Mouse (Mus musculus): Measurements from ENCODE around the gene Cyp4v3. TPM values are rescaled to one million over a fixed set of nuclear protein-coding genes. Genes with fewer than 3 reads are reported as not detected.

The Cyp4v3 gene
- 0.54 TPM in 1 of 2 replicates, not detected in the other for polyA plus RNA-seq (2012; ENCODE audit: insufficient read depth, low replicate concordance)

DNA sequence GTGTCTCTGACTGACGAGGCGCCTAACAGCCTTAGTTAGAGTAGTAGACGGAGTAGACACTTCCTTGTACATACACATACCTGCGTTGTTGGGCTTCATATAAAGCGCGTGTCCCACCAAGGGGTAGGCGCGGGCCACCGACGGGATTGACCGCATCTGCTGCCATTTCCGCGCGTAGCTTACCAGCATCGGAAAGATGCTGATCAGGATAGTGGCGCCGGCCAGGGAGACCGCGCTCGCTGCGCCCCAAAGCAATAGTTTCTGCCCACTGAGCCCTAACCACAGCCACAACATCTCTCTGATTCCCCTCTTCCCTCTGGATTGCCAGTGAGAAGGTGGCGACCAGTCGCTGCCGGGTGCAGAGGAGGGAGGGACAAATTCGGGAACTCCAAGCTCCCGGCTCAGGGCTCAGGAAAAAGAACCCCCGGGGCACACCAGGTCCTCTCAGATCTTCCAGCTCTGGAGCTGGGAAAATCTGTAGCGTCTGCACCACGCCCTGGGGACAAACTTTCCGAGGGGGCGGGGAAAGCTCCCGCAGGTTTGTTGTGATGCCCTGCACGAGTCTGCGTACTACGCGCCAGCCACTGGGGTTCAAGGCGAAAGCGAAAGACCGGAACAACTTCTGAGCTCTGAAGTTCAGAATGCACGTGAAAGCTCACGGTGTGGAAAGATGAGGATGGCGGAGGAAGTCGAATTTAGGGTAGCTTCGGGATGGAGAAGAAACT, at the start of gene Cyp4v3:
Gene Cyp4v3 (minus strand): TSS at position 532 of the 725 bp plus-strand sequence.
- Histone ChIP-seq H3K4me3 (replicated peaks) (peak within 1 kb of the TSS; percentile 95), H3K27me3 (replicated peaks) (no peaks in the 10 kb centered on the region)

DNA sequence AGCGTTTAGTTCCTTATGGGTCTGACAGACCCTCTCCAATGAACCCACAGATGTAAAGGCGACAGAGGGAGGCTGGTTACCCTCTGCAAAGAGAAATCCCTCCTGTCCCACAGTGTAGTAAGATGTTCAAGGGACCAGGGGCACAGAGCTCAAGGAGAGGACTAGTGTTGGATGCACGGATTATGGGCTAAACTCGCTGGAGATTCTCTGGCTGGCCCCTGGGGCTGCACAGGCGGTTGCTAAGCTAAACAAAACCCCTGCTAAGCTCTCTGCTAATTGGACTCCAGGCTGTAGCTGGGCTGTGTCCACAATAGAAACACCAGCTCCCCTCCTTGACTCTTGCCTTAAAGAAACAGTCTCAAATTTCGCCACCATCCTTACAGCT, 48.9 kb upstream of the Cyp4v3 start, which contains the start of gene Fam149a:
Gene Fam149a (minus strand): TSS at position 329 of the 385 bp plus-strand sequence.
- no peak for TF ChIP-seq GATA1 (IDR thresholded peaks at IDR 0.05; ENCODE audit: borderline replicate concordance, low read length)
- no peak for TF ChIP-seq FLI1 (IDR thresholded peaks at IDR 0.05; ENCODE audit: low read length)
- Histone ChIP-seq H3K36me3 (replicated peaks; ENCODE audit: low read length) (no peaks in the 10 kb centered on the region), H3K4me1 (no peaks in the 10 kb centered on the region; the same call in 1 of the 2 replicates), H3K27me3 (replicated peaks) (peaks cover 18% of the 10 kb centered on the region), H3K4me3 (replicated peaks) (no peak within 1 kb of the TSS), H3K9me3 (peaks cover 15% of the 10 kb centered on the region; the same call in 1 of the 2 replicates)

More for the DNA sequence above, at the start of gene Cyp4v3:
- H3K4me1 ChIP-seq, result peaks cover 15% of the 10 kb centered on the region
- H3K36me3 ChIP-seq (replicated peaks; ENCODE audit: low read length), result no peaks in the 10 kb centered on the region
- TF ChIP-seq GATA1 (IDR thresholded peaks at IDR 0.05; ENCODE audit: borderline replicate concordance, low read length), result no peak
- no peak for TF ChIP-seq FLI1 (IDR thresholded peaks at IDR 0.05; ENCODE audit: low read length)
- no peaks in the 10 kb centered on the region for H3K9me3 ChIP-seq

DNA sequence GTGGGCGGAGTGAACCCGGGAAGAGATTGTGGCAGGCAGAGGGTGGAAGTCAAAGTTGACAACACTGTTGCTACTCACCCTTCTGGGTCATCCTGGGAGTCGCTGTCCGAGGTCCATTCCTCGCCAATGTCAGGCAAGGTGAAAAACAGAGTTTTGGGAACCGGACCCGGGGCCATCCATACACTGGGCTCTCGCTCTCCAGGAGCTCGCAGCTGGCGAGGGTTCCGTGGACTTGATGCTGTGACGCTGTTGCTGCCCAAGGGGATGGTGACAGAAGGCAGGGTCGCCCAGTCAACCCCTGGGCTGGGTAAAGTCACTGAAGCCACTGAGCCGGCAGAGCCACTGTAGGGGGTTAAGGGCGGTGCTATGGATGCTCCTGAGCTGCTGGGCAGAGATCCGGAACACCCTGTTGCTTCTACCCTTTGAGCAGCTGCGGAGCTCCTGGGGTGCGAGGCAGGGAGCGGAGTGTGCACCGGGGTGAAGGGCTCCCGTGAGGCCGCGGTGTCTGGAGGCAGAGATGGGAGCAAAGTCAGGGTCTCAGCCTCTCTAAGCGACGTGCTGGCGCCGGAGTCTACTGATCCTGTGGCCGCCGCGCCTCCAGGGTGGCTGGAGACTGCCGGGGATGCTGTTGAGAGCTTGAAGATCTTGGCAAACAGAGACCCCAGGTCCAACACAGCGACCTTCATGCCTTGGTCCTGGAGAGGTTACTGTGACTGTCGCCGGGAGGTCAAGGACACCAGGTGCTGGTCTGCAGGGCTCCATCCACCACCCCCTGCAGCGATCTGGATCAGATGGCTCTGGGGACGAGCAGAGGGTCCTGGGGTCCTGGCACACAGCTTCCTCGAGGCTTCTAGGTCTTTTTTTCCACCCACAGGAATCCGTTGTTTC, 48.3 kb upstream of the Cyp4v3 start:
- Histone ChIP-seq H3K27me3 (replicated peaks) (peaks cover 18% of the 10 kb centered on the region), H3K36me3 (replicated peaks; ENCODE audit: low read length) (no peaks in the 10 kb centered on the region), H3K4me3 (replicated peaks) (no peak overlapping the region), H3K4me1 (no peaks in the 10 kb centered on the region; the same call in 1 of the 2 replicates), H3K9me3 (peaks cover 15% of the 10 kb centered on the region; the same call in 1 of the 2 replicates)
- no peak for TF ChIP-seq FLI1 (IDR thresholded peaks at IDR 0.05; ENCODE audit: low read length)
- TF ChIP-seq GATA1 (IDR thresholded peaks at IDR 0.05; ENCODE audit: borderline replicate concordance, low read length), result no peak

DNA sequence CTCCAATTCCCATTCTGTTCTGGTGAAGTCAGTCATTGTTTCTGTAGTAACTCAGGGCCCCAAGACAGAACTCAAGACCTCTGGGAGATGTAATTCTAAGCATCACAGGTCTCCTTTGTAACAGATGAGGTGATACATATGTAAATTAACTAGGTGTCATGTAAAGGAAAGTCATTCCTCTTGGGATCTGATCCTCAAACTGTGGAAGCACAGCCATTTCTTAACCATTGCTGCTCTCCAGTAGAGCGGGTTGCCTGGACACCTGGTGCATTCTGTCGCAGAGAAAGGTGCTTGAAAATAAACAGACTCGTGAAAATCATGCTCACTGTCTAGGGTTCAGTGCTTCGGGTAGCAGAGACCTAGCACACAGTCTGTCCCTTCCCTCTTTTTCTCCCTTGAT, 47.6 kb upstream of the Cyp4v3 start:
- TF ChIP-seq GATA1 (IDR thresholded peaks at IDR 0.05; ENCODE audit: borderline replicate concordance, low read length) (no peak), FLI1 (IDR thresholded peaks at IDR 0.05; ENCODE audit: low read length) (no peak)
- no peaks in the 10 kb centered on the region; the same call in 1 of the 2 replicates for H3K4me1 ChIP-seq
- peaks cover 18% of the 10 kb centered on the region for H3K27me3 ChIP-seq (replicated peaks)
- peaks cover 15% of the 10 kb centered on the region; the same call in 1 of the 2 replicates for H3K9me3 ChIP-seq
- no peak overlapping the region for H3K4me3 ChIP-seq (replicated peaks)
- H3K36me3 ChIP-seq (replicated peaks; ENCODE audit: low read length), result no peaks in the 10 kb centered on the region

DNA sequence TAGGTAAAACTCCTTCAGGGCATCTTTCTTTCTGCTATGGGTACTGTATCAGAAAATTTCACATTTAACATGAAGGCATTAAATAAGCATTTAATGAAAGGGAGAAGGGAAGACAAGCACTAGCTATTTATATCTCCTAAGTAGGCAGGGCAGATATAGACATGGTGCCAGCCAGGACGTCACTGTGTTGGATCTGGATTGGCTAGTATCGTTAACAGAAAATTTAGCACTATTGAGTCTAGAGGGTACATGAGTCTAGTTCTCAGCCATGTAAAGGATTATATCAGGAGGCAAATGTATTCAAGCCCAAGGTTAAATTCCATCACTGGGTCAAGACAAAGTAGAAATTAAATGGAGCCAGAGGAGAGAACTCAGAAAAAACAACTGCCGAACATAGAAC, 41.1 kb upstream of the Cyp4v3 start:
- Histone ChIP-seq H3K36me3 (replicated peaks; ENCODE audit: low read length) (no peaks in the 10 kb centered on the region), H3K9me3 (no peaks in the 10 kb centered on the region), H3K4me3 (replicated peaks) (no peak overlapping the region), H3K4me1 (no peaks in the 10 kb centered on the region), H3K27me3 (replicated peaks) (no peaks in the 10 kb centered on the region)
- TF ChIP-seq FLI1 (IDR thresholded peaks at IDR 0.05; ENCODE audit: low read length) (no peak), GATA1 (IDR thresholded peaks at IDR 0.05; ENCODE audit: borderline replicate concordance, low read length) (no peak)

DNA sequence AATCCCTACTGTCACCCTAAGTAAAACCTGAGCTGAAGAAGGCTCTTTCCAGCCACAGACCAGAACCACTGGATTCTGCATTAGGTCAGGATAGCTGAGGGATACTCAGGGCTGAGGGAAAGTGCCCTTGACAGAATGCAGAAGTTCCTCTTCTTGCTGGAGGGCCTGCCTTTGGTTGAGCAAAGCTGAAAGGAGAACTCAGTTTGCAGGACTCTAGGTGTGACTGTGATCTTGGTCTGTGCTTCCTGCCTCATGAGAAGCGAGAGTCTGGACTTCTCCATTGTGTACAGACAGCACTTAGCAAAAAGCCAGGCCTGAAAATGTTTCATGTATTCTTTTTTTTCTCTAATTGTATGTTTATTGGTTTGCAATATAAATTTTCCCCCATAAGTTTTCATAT, 34.1 kb upstream of the Cyp4v3 start:
- no peaks in the 10 kb centered on the region for H3K27me3 ChIP-seq (replicated peaks)
- H3K36me3 ChIP-seq (replicated peaks; ENCODE audit: low read length), result no peaks in the 10 kb centered on the region
- H3K9me3 ChIP-seq, result no peaks in the 10 kb centered on the region; the same call in 1 of the 2 replicates
- H3K4me1 ChIP-seq, result no peaks in the 10 kb centered on the region
- H3K4me3 ChIP-seq (replicated peaks), result no peak overlapping the region
- no peak for TF ChIP-seq GATA1 (IDR thresholded peaks at IDR 0.05; ENCODE audit: borderline replicate concordance, low read length)
- no peak for TF ChIP-seq FLI1 (IDR thresholded peaks at IDR 0.05; ENCODE audit: low read length)

DNA sequence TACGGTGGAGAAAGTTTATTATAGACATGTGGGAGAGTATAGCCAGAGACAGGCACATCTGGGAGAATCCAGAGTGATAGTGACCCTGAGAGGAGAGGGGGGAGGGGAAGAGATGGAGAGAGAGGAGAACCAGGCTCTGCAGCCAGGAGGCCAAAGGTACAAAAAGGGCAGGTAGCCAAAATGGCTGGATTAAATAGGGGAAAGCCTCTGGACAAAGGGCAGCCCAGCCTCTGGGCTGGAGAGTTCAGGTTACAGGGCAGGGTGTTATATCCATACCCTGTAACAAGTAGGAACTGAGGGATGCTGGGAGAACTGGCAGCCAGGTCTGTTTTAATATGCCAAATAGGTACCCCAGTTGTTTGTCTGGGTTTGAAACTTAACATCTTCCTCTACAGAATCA, 30.2 kb upstream of the Cyp4v3 start:
- H3K36me3 ChIP-seq (replicated peaks; ENCODE audit: low read length), result no peaks in the 10 kb centered on the region
- peaks cover 5% of the 10 kb centered on the region; the same call in 1 of the 2 replicates for H3K4me1 ChIP-seq
- H3K27me3 ChIP-seq (replicated peaks), result peaks cover 10% of the 10 kb centered on the region

DNA sequence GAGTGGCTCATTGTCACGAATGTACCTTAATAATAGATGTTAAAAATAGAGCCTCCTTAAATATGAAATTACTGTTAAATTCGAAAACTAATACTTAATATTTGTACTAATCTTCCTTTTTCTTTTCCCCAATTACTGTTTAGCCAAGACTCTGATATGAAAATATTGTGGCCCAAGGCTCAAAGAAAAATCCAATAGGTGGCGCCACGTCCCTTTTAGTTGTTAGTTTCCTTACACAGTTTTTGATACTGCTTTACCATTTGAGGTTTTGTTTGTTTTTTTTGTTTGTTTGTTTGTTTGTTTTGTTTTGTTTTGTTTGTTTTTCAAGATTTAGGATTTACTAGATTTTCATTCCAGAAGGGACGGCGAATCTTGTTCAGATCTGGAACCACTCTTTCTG, 29.3 kb upstream of the Cyp4v3 start:
- H3K9me3 ChIP-seq, result peaks cover 3% of the 10 kb centered on the region; the same call in 1 of the 2 replicates
- H3K4me3 ChIP-seq (replicated peaks), result no peak overlapping the region
- no peak for TF ChIP-seq GATA1 (IDR thresholded peaks at IDR 0.05; ENCODE audit: borderline replicate concordance, low read length)
- TF ChIP-seq FLI1 (IDR thresholded peaks at IDR 0.05; ENCODE audit: low read length), result no peak
- H3K36me3 ChIP-seq (replicated peaks; ENCODE audit: low read length), result no peaks in the 10 kb centered on the region
- H3K4me1 ChIP-seq, result peaks cover 5% of the 10 kb centered on the region; the same call in 1 of the 2 replicates
- peaks cover 16% of the 10 kb centered on the region for H3K27me3 ChIP-seq (replicated peaks)

More for the DNA sequence above, 30.2 kb upstream of the Cyp4v3 start:
- peaks cover 3% of the 10 kb centered on the region; the same call in 1 of the 2 replicates for H3K9me3 ChIP-seq
- no peak for TF ChIP-seq GATA1 (IDR thresholded peaks at IDR 0.05; ENCODE audit: borderline replicate concordance, low read length)
- TF ChIP-seq FLI1 (IDR thresholded peaks at IDR 0.05; ENCODE audit: low read length), result no peak
- H3K4me3 ChIP-seq (replicated peaks), result no peak overlapping the region

DNA sequence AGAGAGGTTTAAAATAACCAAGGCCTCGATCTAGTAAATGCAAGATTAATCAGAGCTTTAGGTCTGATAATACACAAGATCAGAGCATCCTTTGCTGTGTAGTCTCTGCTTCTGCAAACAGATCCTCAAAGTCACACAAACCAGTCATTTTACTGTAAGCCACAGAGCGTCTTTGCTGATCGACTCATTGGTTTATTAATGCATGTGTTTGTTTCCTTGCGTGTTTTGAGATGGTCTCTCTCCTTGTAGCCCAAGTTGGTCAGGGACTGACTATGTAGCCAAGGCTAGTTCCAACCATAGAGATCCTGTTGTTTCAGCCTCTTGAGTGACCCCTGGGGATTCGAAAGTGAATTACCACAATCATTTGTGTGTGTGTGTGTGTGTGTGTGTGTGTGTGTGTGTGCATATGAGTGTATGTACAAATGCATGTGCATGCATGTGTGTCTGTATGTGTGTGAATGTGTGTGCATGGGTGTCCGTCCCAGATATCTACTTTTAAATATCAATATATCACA, 26.1 kb upstream of the Cyp4v3 start:
- Histone ChIP-seq H3K36me3 (replicated peaks; ENCODE audit: low read length) (no peaks in the 10 kb centered on the region), H3K27me3 (replicated peaks) (peaks cover 18% of the 10 kb centered on the region), H3K4me3 (replicated peaks) (no peak overlapping the region), H3K4me1 (peaks cover 5% of the 10 kb centered on the region; the same call in 1 of the 2 replicates), H3K9me3 (peaks cover 6% of the 10 kb centered on the region)
- TF ChIP-seq GATA1 (IDR thresholded peaks at IDR 0.05; ENCODE audit: borderline replicate concordance, low read length) (no peak), FLI1 (IDR thresholded peaks at IDR 0.05; ENCODE audit: low read length) (no peak)
